Mouse (Mus musculus) heart, embryonic 12.5 days (tissue): ENCODE measurements at regions not wholly inside any gene's neighbourhood (a gene's known extent, or its start where the extent isn't known, plus 50 kb on each side); places are given as distances from the start of the nearest gene placed in this dataset.
A peak's percentile ranks its signal among the peaks of the same experiment; 100 is the strongest.

Experiments
- ATAC-seq: fragments of 200-750 bp; cut with Nextera tagmentation; 2 replicates; pipeline ENCODE4 v1.8.0; 2017; ENCODE audit warnings: moderate TSS enrichment, moderate library complexity; ENCODE audit not compliant: insufficient number of reproducible peaks, low FRiP score
- H3K27ac ChIP-seq: fragments of 300-500 bp; sonication (generic); 2 replicates; pipeline ENCODE4 v1.5.1; 2016; ENCODE audit warnings: mild to moderate bottlenecking, moderate library complexity; ENCODE audit not compliant: poor library complexity, severe bottlenecking
- H3K27me3 ChIP-seq: fragments of 300-500 bp; sonication (generic); replicated peaks from 2 replicates; pipeline ENCODE4 v1.6.1; 2016; ENCODE audit warnings: mild to moderate bottlenecking, moderate library complexity
- H3K36me3 ChIP-seq: fragments of 300-500 bp; sonication (generic); 2 replicates; pipeline ENCODE4 v1.6.1; 2016; ENCODE audit warnings: mild to moderate bottlenecking, moderate library complexity
- H3K4me1 ChIP-seq: fragments of 300-500 bp; sonication (generic); replicated peaks from 2 replicates; pipeline ENCODE4 v1.6.1; 2016; ENCODE audit warnings: mild to moderate bottlenecking
- H3K4me2 ChIP-seq: fragments of 300-500 bp; sonication (generic); 2 replicates; pipeline ENCODE4 v1.6.1; 2016; ENCODE audit warnings: mild to moderate bottlenecking, moderate library complexity
- H3K4me3 ChIP-seq: fragments of 300-500 bp; sonication (generic); 2 replicates; pipeline ENCODE4 v1.5.1; 2016; ENCODE audit warnings: mild to moderate bottlenecking
- H3K9ac ChIP-seq: fragments of 300-500 bp; sonication (generic); 2 replicates; pipeline ENCODE4 v1.6.1; 2016; ENCODE audit warnings: mild to moderate bottlenecking, moderate library complexity
- H3K9me3 ChIP-seq: fragments of 300-500 bp; sonication (generic); replicated peaks from 2 replicates; pipeline ENCODE4 v1.6.1; 2016; ENCODE audit warnings: mild to moderate bottlenecking, moderate library complexity
- WGBS: fragments of 180-500 bp; shearing (Covaris S2); methylation state at CpG from one replicate; pipeline ENCODE4 v1.1.7; 2016; 5-methylcytosine and 5-hydroxymethylcytosine counted together

GRCm38 (mm10) chr15:40510826-40511225 is 376.7 kb downstream of the 9330182O14Rik start:
- 63% methylated on average over 2 of the region's 2 CpGs for WGBS
- H3K27me3 ChIP-seq: no peaks in the 10 kb centered on the region
- ATAC-seq: no peak
- H3K9me3 ChIP-seq: no peaks in the 10 kb centered on the region
- no peak overlapping the region for H3K27ac ChIP-seq
- no peak overlapping the region for H3K4me3 ChIP-seq
- H3K36me3 ChIP-seq: no peaks in the 10 kb centered on the region
- H3K4me1 ChIP-seq: no peaks in the 10 kb centered on the region
- H3K9ac ChIP-seq: no peak overlapping the region
- H3K4me2 ChIP-seq: no peak overlapping the region

GRCm38 (mm10) chr15:40524350-40524749 is 390.2 kb downstream of the 9330182O14Rik start:
- Histone ChIP-seq H3K27me3 (no peaks in the 10 kb centered on the region), H3K27ac (no peak overlapping the region), H3K4me2 (no peak overlapping the region), H3K9ac (no peak overlapping the region), H3K36me3 (no peaks in the 10 kb centered on the region), H3K4me3 (no peak overlapping the region), H3K9me3 (no peaks in the 10 kb centered on the region), H3K4me1 (no peaks in the 10 kb centered on the region)
- WGBS: 61% methylated on average over 2 of the region's 2 CpGs
- ATAC-seq: no peak

GRCm38 (mm10) chr15:40533451-40533873 is 399.3 kb downstream of the 9330182O14Rik start:
- 0 out of 2 replicates have a peak, but pooled peaks cover 2% of the 10 kb centered on the region for H3K4me1 ChIP-seq
- no peak overlapping the region for H3K27ac ChIP-seq
- H3K9ac ChIP-seq: no peak overlapping the region
- no peaks in the 10 kb centered on the region for H3K36me3 ChIP-seq
- H3K4me2 ChIP-seq: no peak overlapping the region
- H3K4me3 ChIP-seq: no peak overlapping the region
- H3K9me3 ChIP-seq: no peaks in the 10 kb centered on the region
- H3K27me3 ChIP-seq: no peaks in the 10 kb centered on the region
- ATAC-seq: no peak
- WGBS: 66% methylated on average over 8 of the region's 8 CpGs

- H3K4me2 ChIP-seq: no peak overlapping the region
- no peaks in the 10 kb centered on the region for H3K27me3 ChIP-seq
- H3K36me3 ChIP-seq: no peaks in the 10 kb centered on the region
- no peaks in the 10 kb centered on the region for H3K9me3 ChIP-seq
- H3K4me1 ChIP-seq: peaks cover 4% of the 10 kb centered on the region
- H3K27ac ChIP-seq: no peak overlapping the region
- H3K4me3 ChIP-seq: no peak overlapping the region
- H3K9ac ChIP-seq: no peak overlapping the region
- no peak for ATAC-seq
- 69% methylated on average over 2 of the region's 2 CpGs for WGBS
Measured at GRCm38 (mm10) chr15:40561661-40562060, 427.5 kb downstream of the 9330182O14Rik start.

- Histone ChIP-seq H3K4me3 (no peak overlapping the region), H3K27ac (no peak overlapping the region), H3K4me2 (no peak overlapping the region), H3K9me3 (no peaks in the 10 kb centered on the region), H3K9ac (no peak overlapping the region), H3K27me3 (no peaks in the 10 kb centered on the region), H3K36me3 (no peaks in the 10 kb centered on the region), H3K4me1 (peaks cover 4% of the 10 kb centered on the region)
- no peak for ATAC-seq
- WGBS: 75% methylated on average over 5 of the region's 5 CpGs
Measured at GRCm38 (mm10) chr15:40565716-40566115, 431.6 kb downstream of the 9330182O14Rik start.

GRCm38 (mm10) chr15:40566481-40566880 is 432.3 kb downstream of the 9330182O14Rik start:
- WGBS: 7% methylated on average over 4 of the region's 4 CpGs
- no peak overlapping the region for H3K9ac ChIP-seq
- peaks cover 4% of the 10 kb centered on the region for H3K4me1 ChIP-seq
- ATAC-seq: no peak
- H3K36me3 ChIP-seq: no peaks in the 10 kb centered on the region
- H3K27ac ChIP-seq: no peak overlapping the region; the same call in 1 of the 2 replicates
- peak overlapping the region; percentile 33 for H3K4me2 ChIP-seq
- no peak overlapping the region for H3K4me3 ChIP-seq
- H3K9me3 ChIP-seq: no peaks in the 10 kb centered on the region
- H3K27me3 ChIP-seq: no peaks in the 10 kb centered on the region

GRCm38 (mm10) chr15:40568701-40569100 is 434.5 kb downstream of the 9330182O14Rik start:
- 74% methylated on average over 1 of the region's 1 CpGs for WGBS
- H3K9me3 ChIP-seq: no peaks in the 10 kb centered on the region
- ATAC-seq: no peak
- H3K4me1 ChIP-seq: peaks cover 4% of the 10 kb centered on the region
- no peaks in the 10 kb centered on the region for H3K27me3 ChIP-seq
- no peak overlapping the region for H3K4me2 ChIP-seq
- no peak overlapping the region for H3K4me3 ChIP-seq
- H3K9ac ChIP-seq: no peak overlapping the region
- H3K36me3 ChIP-seq: no peaks in the 10 kb centered on the region
- H3K27ac ChIP-seq: no peak overlapping the region
